Mouse (Mus musculus) small intestine, adult 2 months (tissue): Measurements from ENCODE around the gene Kremen2.

Experiments used
- CTCF ChIP-seq: fragments of 200-500 bp; IDR thresholded peaks from 2 replicates; pipeline ENCODE4 v1.5.1; 2012; ENCODE audit warnings: low read depth, mild to moderate bottlenecking, control low read depth, inconsistent platforms, low read length, moderate library complexity, mixed read lengths; ENCODE audit not compliant: insufficient replicate concordance, insufficient read length; ENCODE audit errors: extremely low read depth
- POLR2A ChIP-seq: fragments of 200-500 bp; IDR thresholded peaks from 2 replicates; pipeline ENCODE4 v1.6.1; 2012; ENCODE audit warnings: low read depth, mild to moderate bottlenecking, control low read depth, inconsistent platforms, low read length, moderate library complexity

GRCm38 (mm10) chr17:23783352-23783751 is 37.7 kb upstream of the Kremen2 start:
- no peak for TF ChIP-seq CTCF
- no peak for TF ChIP-seq POLR2A
